Mouse (Mus musculus): ENCODE measurements at regions not wholly inside any gene's neighbourhood (a gene's known extent, or its start where the extent isn't known, plus 50 kb on each side); places are given as distances from the start of the nearest gene placed in this dataset.

GRCm38 (mm10) chr9:115611713-115612112 is 297.5 kb upstream of the Gadl1 start:
- Histone ChIP-seq H3K4me3 (ENCODE audit: low read depth, low read length) (no peak overlapping the region), H3K9ac (ENCODE audit: low read depth, low read length) (no peak overlapping the region), H3K4me1 (replicated peaks; ENCODE audit: control insufficient read depth, insufficient read depth, low read length) (peaks cover 8% of the 10 kb centered on the region), H3K9me3 (ENCODE audit: control insufficient read depth, low read length) (no peaks in the 10 kb centered on the region), H3K36me3 (ENCODE audit: control insufficient read depth, insufficient read depth, low read length) (no peaks in the 10 kb centered on the region), H3K27ac (ENCODE audit: low read depth, low read length) (no peak overlapping the region), H3K4me2 (no peak overlapping the region), H3K27me3 (replicated peaks; ENCODE audit: control insufficient read depth, insufficient read depth, low read length) (no peaks in the 10 kb centered on the region)
- DNase-seq (ENCODE audit: low spot score) (no peak), ATAC-seq (replicated peaks; ENCODE audit: low FRiP score) (no peak)
- 58% methylated on average over 5 of the region's 5 CpGs for WGBS

GRCm38 (mm10) chr9:115612908-115613307 is 296.3 kb upstream of the Gadl1 start:
- Histone ChIP-seq H3K36me3 (ENCODE audit: control insufficient read depth, insufficient read depth, low read length) (no peaks in the 10 kb centered on the region), H3K9ac (ENCODE audit: low read depth, low read length) (no peak overlapping the region), H3K27me3 (replicated peaks; ENCODE audit: control insufficient read depth, insufficient read depth, low read length) (no peaks in the 10 kb centered on the region), H3K4me1 (replicated peaks; ENCODE audit: control insufficient read depth, insufficient read depth, low read length) (peaks cover 8% of the 10 kb centered on the region), H3K4me2 (no peak overlapping the region), H3K27ac (ENCODE audit: low read depth, low read length) (no peak overlapping the region), H3K4me3 (ENCODE audit: low read depth, low read length) (no peak overlapping the region), H3K9me3 (ENCODE audit: control insufficient read depth, low read length) (no peaks in the 10 kb centered on the region)
- ATAC-seq (replicated peaks; ENCODE audit: low FRiP score) = peak; percentile 47; the same call in 1 of the 2 replicates
- DNase-seq (ENCODE audit: low spot score) = no peak
- WGBS = 52% methylated on average over 6 of the region's 6 CpGs

GRCm38 (mm10) chr9:115614007-115614406 is 295.2 kb upstream of the Gadl1 start:
- ATAC-seq (replicated peaks; ENCODE audit: low FRiP score) (no peak), DNase-seq (ENCODE audit: low spot score) (no peak)
- Histone ChIP-seq H3K36me3 (ENCODE audit: control insufficient read depth, insufficient read depth, low read length) (no peaks in the 10 kb centered on the region), H3K9ac (ENCODE audit: low read depth, low read length) (no peak overlapping the region), H3K27me3 (replicated peaks; ENCODE audit: control insufficient read depth, insufficient read depth, low read length) (no peaks in the 10 kb centered on the region), H3K9me3 (ENCODE audit: control insufficient read depth, low read length) (no peaks in the 10 kb centered on the region), H3K4me2 (no peak overlapping the region), H3K27ac (ENCODE audit: low read depth, low read length) (no peak overlapping the region), H3K4me3 (ENCODE audit: low read depth, low read length) (no peak overlapping the region), H3K4me1 (replicated peaks; ENCODE audit: control insufficient read depth, insufficient read depth, low read length) (peaks cover 10% of the 10 kb centered on the region)
- WGBS = 70% methylated on average over 2 of the region's 2 CpGs

DNA sequence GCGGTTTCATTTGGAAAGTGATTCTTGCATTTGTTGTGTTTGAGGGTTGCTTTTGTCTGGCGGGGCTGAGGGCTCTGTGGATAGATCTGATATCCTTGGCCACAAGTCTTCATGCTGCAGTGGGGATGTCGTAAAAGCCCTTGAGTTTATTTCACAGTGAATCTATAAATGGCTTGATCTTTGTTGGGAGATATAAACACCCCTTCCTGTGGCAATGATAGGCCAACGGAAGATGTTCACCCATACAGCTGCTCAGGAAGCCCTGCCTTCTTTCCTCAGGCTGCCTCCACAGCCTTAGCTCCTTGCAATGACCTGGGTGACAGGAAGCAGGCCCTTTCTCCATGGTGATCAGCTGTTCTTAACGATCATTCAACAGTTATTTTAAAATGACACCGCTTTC is 291.3 kb upstream of the Gadl1 start:
- 56% methylated on average over 6 of the region's 6 CpGs for WGBS
- no peaks in the 10 kb centered on the region for H3K9me3 ChIP-seq (ENCODE audit: control insufficient read depth, low read length)
- no peaks in the 10 kb centered on the region for H3K27me3 ChIP-seq (replicated peaks; ENCODE audit: control insufficient read depth, insufficient read depth, low read length)
- no peak overlapping the region for H3K4me3 ChIP-seq (ENCODE audit: low read depth, low read length)
- no peak overlapping the region for H3K4me2 ChIP-seq
- ATAC-seq (replicated peaks; ENCODE audit: low FRiP score) (no peak), DNase-seq (ENCODE audit: low spot score) (no peak)
- H3K27ac ChIP-seq (ENCODE audit: low read depth, low read length) = no peak overlapping the region
- H3K36me3 ChIP-seq (ENCODE audit: control insufficient read depth, insufficient read depth, low read length) = no peaks in the 10 kb centered on the region
- H3K9ac ChIP-seq (ENCODE audit: low read depth, low read length) = no peak overlapping the region
- H3K4me1 ChIP-seq (replicated peaks; ENCODE audit: control insufficient read depth, insufficient read depth, low read length) = peaks cover 7% of the 10 kb centered on the region

GRCm38 (mm10) chr9:115623948-115624347 is 285.3 kb upstream of the Gadl1 start:
- Histone ChIP-seq H3K27me3 (replicated peaks; ENCODE audit: control insufficient read depth, insufficient read depth, low read length) (no peaks in the 10 kb centered on the region), H3K4me3 (ENCODE audit: low read depth, low read length) (no peak overlapping the region), H3K36me3 (ENCODE audit: control insufficient read depth, insufficient read depth, low read length) (no peaks in the 10 kb centered on the region), H3K4me1 (replicated peaks; ENCODE audit: control insufficient read depth, insufficient read depth, low read length) (no peaks in the 10 kb centered on the region; the same call in 1 of the 2 replicates), H3K9me3 (ENCODE audit: control insufficient read depth, low read length) (no peaks in the 10 kb centered on the region), H3K4me2 (no peak overlapping the region), H3K27ac (ENCODE audit: low read depth, low read length) (no peak overlapping the region), H3K9ac (ENCODE audit: low read depth, low read length) (no peak overlapping the region)
- ATAC-seq (replicated peaks; ENCODE audit: low FRiP score) (peak; percentile 65; the same call in 1 of the 2 replicates), DNase-seq (ENCODE audit: low spot score) (no peak)
- WGBS = 18% methylated on average over 5 of the region's 5 CpGs

GRCm38 (mm10) chr9:115624721-115625496 is 284.3 kb upstream of the Gadl1 start:
- H3K27me3 ChIP-seq (replicated peaks; ENCODE audit: control insufficient read depth, insufficient read depth, low read length) = no peaks in the 10 kb centered on the region
- no peak overlapping the region for H3K4me3 ChIP-seq (ENCODE audit: low read depth, low read length)
- H3K4me2 ChIP-seq = no peak overlapping the region
- WGBS = 66% methylated on average over 15 of the region's 15 CpGs
- no peaks in the 10 kb centered on the region for H3K36me3 ChIP-seq (ENCODE audit: control insufficient read depth, insufficient read depth, low read length)
- H3K27ac ChIP-seq (ENCODE audit: low read depth, low read length) = no peak overlapping the region
- ATAC-seq (replicated peaks; ENCODE audit: low FRiP score) (no peak), DNase-seq (ENCODE audit: low spot score) (no peak)
- H3K9me3 ChIP-seq (ENCODE audit: control insufficient read depth, low read length) = no peaks in the 10 kb centered on the region
- no peaks in the 10 kb centered on the region; the same call in 1 of the 2 replicates for H3K4me1 ChIP-seq (replicated peaks; ENCODE audit: control insufficient read depth, insufficient read depth, low read length)
- H3K9ac ChIP-seq (ENCODE audit: low read depth, low read length) = no peak overlapping the region

GRCm38 (mm10) chr9:115627551-115627950 is 281.7 kb upstream of the Gadl1 start:
- Histone ChIP-seq H3K4me3 (ENCODE audit: low read depth, low read length) (no peak overlapping the region), H3K4me2 (no peak overlapping the region), H3K4me1 (replicated peaks; ENCODE audit: control insufficient read depth, insufficient read depth, low read length) (no peaks in the 10 kb centered on the region; the same call in 1 of the 2 replicates), H3K27ac (ENCODE audit: low read depth, low read length) (no peak overlapping the region), H3K9me3 (ENCODE audit: control insufficient read depth, low read length) (no peaks in the 10 kb centered on the region), H3K36me3 (ENCODE audit: control insufficient read depth, insufficient read depth, low read length) (no peaks in the 10 kb centered on the region), H3K9ac (ENCODE audit: low read depth, low read length) (no peak overlapping the region), H3K27me3 (replicated peaks; ENCODE audit: control insufficient read depth, insufficient read depth, low read length) (no peaks in the 10 kb centered on the region)
- ATAC-seq (replicated peaks; ENCODE audit: low FRiP score) = no peak
- WGBS = 76% methylated on average over 3 of the region's 3 CpGs
- DNase-seq (ENCODE audit: low spot score) = no peak

DNA sequence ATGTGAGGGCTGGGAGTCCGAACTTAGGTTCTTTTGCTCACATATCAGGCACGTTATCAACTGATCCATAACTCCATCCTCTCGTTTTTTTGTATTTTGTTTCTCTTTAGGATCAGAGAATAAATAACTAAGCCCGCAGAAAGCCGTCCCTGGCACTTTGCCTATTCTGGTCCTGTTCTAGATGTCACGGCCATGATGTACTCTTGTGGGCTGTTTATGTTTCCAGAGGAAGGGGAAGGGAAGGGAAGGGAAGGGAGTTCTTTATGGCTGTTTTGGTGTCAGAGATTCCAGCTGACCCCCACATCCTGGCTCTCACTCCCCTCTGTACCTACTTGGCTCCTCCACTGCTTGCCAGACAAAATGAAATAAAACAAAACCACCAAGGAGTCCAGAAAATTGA is 272.1 kb upstream of the Gadl1 start:
- H3K4me1 ChIP-seq (replicated peaks; ENCODE audit: control insufficient read depth, insufficient read depth, low read length) = no peaks in the 10 kb centered on the region
- no peak overlapping the region for H3K4me3 ChIP-seq (ENCODE audit: low read depth, low read length)
- H3K27ac ChIP-seq (ENCODE audit: low read depth, low read length) = no peak overlapping the region
- H3K9ac ChIP-seq (ENCODE audit: low read depth, low read length) = no peak overlapping the region
- WGBS = 81% methylated on average over 6 of the region's 6 CpGs
- DNase-seq (ENCODE audit: low spot score) (no peak), ATAC-seq (replicated peaks; ENCODE audit: low FRiP score) (no peak)
- no peaks in the 10 kb centered on the region for H3K36me3 ChIP-seq (ENCODE audit: control insufficient read depth, insufficient read depth, low read length)
- H3K4me2 ChIP-seq = no peak overlapping the region
- H3K27me3 ChIP-seq (replicated peaks; ENCODE audit: control insufficient read depth, insufficient read depth, low read length) = no peaks in the 10 kb centered on the region
- H3K9me3 ChIP-seq (ENCODE audit: control insufficient read depth, low read length) = no peaks in the 10 kb centered on the region

GRCm38 (mm10) chr9:115640781-115641180 is 268.5 kb upstream of the Gadl1 start:
- DNase-seq (ENCODE audit: low spot score) (no peak), ATAC-seq (replicated peaks; ENCODE audit: low FRiP score) (no peak)
- H3K27me3 ChIP-seq (replicated peaks; ENCODE audit: control insufficient read depth, insufficient read depth, low read length) = no peaks in the 10 kb centered on the region
- no peak overlapping the region for H3K27ac ChIP-seq (ENCODE audit: low read depth, low read length)
- H3K36me3 ChIP-seq (ENCODE audit: control insufficient read depth, insufficient read depth, low read length) = no peaks in the 10 kb centered on the region
- H3K9ac ChIP-seq (ENCODE audit: low read depth, low read length) = no peak overlapping the region
- H3K4me3 ChIP-seq (ENCODE audit: low read depth, low read length) = no peak overlapping the region
- 87% methylated on average over 2 of the region's 2 CpGs for WGBS
- no peaks in the 10 kb centered on the region for H3K9me3 ChIP-seq (ENCODE audit: control insufficient read depth, low read length)
- H3K4me2 ChIP-seq = no peak overlapping the region
- no peaks in the 10 kb centered on the region for H3K4me1 ChIP-seq (replicated peaks; ENCODE audit: control insufficient read depth, insufficient read depth, low read length)

Data from liver, embryonic 11.5 days (tissue).